Mouse (Mus musculus) forebrain, embryonic 13.5 days (tissue): ENCODE data around the gene Olfr91. TPM values are rescaled to one million over a fixed set of nuclear protein-coding genes. Genes with fewer than 3 reads are reported as not detected.

Experiments used
- polyA plus RNA-seq: library from polyadenylated mRNA; unstranded; fragments of >200 nt; fragmentation: Nextera tagmentation; extraction: Ambion mirVana; gene quantifications from 2 replicates; pipeline ENCODE4 v1.2.1, GENCODE M21; 2015

Olfr91 gene
- polyA plus RNA-seq, 1 experiment from 2014 or later: not detected

Other genes starting within 250 kb of the Olfr91 start
- gene Trim15, start 231.1 kb downstream of the Olfr91 start, polyA plus RNA-seq: 0.30 and 0.41 TPM in 2 replicates
- gene Trim10, start 228.7 kb downstream of the Olfr91 start, polyA plus RNA-seq: 1.2 and 2.1 TPM in 2 replicates
- not detected in 2 replicates for gene Trim40, start 208.2 kb downstream of the Olfr91 start, polyA plus RNA-seq
- not detected in 2 replicates for gene Trim31, start 200.2 kb downstream of the Olfr91 start, polyA plus RNA-seq
- gene Rnf39, start 155.4 kb downstream of the Olfr91 start, polyA plus RNA-seq: 0.21 and 0.83 TPM in 2 replicates
- 161 and 162 TPM in 2 replicates for gene Ppp1r11, start 146.5 kb downstream of the Olfr91 start, polyA plus RNA-seq
- 92.3 and 95.3 TPM in 2 replicates for gene Znrd1, start 139.7 kb downstream of the Olfr91 start, polyA plus RNA-seq
- gene Znrd1as, start 139.7 kb downstream of the Olfr91 start, polyA plus RNA-seq: 6.0 and 6.9 TPM in 2 replicates
- gene 2410137M14Rik, start 117.0 kb downstream of the Olfr91 start, polyA plus RNA-seq: 0.48 TPM in 1 of 2 replicates, not detected in the other
- 1.6 and 1.7 TPM in 2 replicates for gene H2-M5, start 108.7 kb downstream of the Olfr91 start, polyA plus RNA-seq
- gene Zfp57, start 97.1 kb downstream of the Olfr91 start, polyA plus RNA-seq: 215 and 228 TPM in 2 replicates
- 1.1 and 1.5 TPM in 2 replicates for gene Mog, start 74.9 kb downstream of the Olfr91 start, polyA plus RNA-seq
- 30.1 and 35.2 TPM in 2 replicates for gene Gabbr1, start 52.3 kb downstream of the Olfr91 start, polyA plus RNA-seq
- gene Olfr90, start 9.8 kb downstream of the Olfr91 start, polyA plus RNA-seq: 0.09 and 0.10 TPM in 2 replicates
- gene Olfr92, start 21.8 kb upstream of the Olfr91 start, polyA plus RNA-seq: not detected in 2 replicates
- not detected in 2 replicates for gene Olfr93, start 63.2 kb upstream of the Olfr91 start, polyA plus RNA-seq
- gene Ubd, start 95.6 kb upstream of the Olfr91 start, polyA plus RNA-seq: not detected in 2 replicates
- not detected in 2 replicates for gene Olfr94, start 102.7 kb upstream of the Olfr91 start, polyA plus RNA-seq
- gene Olfr95, start 114.8 kb upstream of the Olfr91 start, polyA plus RNA-seq: not detected in 2 replicates
- not detected in 2 replicates for gene Olfr96, start 121.9 kb upstream of the Olfr91 start, polyA plus RNA-seq
- gene Olfr97, start 139.1 kb upstream of the Olfr91 start, polyA plus RNA-seq: not detected in 2 replicates
- not detected in 2 replicates for gene Olfr98, start 165.5 kb upstream of the Olfr91 start, polyA plus RNA-seq
- gene H2-M3, start 171.9 kb upstream of the Olfr91 start, polyA plus RNA-seq: 0.61 and 1.6 TPM in 2 replicates
- not detected in 2 replicates for gene Olfr99, start 185.2 kb upstream of the Olfr91 start, polyA plus RNA-seq
- not detected in 2 replicates for gene Olfr101, start 206.0 kb upstream of the Olfr91 start, polyA plus RNA-seq
- gene Olfr102, start 218.8 kb upstream of the Olfr91 start, polyA plus RNA-seq: not detected in 2 replicates
- not detected in 2 replicates for gene Olfr103, start 241.4 kb upstream of the Olfr91 start, polyA plus RNA-seq